Mouse (Mus musculus): Measurements from ENCODE around the gene Dgkh. TPM values are rescaled to one million over a fixed set of nuclear protein-coding genes. Genes with fewer than 3 reads are reported as not detected.
A peak's percentile ranks its signal among the peaks of the same experiment; 100 is the strongest.
"Not testable (repeated sequence)": the region's sequence is repeated elsewhere in the genome, so short reads cannot be mapped to it uniquely, and the experiment has no call there.

Dgkh gene
- polyA plus RNA-seq, 1 experiment: 0.82 TPM

DNA sequence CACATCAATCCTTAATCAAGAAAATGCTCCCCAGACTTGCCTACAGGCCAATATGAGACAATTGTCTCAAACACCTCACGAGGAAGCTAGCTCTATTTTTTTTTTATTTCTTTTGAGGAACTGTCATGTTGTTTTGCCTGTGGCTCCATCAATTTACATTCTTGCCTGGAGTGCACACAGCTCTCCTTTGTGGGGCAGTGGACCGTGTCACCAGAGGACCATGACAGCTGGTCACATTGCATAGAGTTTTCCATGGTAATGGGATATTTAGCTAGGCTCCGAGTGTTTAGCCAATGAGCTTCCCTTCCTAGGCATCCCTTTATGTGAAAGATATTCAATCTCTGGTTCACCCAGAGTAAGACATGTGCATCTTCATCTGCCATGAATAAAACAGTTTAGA, 26.9 kb upstream of the Dgkh start:
- no peaks in the 10 kb centered on the region for H3K36me3 ChIP-seq (ENCODE audit: control insufficient read depth, insufficient read depth, low read length)
- no peaks in the 10 kb centered on the region for H3K27me3 ChIP-seq (ENCODE audit: control insufficient read depth, insufficient read depth, low read length)
- WGBS: 80% methylated on average over 3 of the region's 3 CpGs
- DNase-seq (ENCODE audit: low read depth in 1 of 2, low spot score in 2 of 2): no peak
- no peak overlapping the region for H3K4me3 ChIP-seq (ENCODE audit: extremely low read depth, insufficient read depth, insufficient read length)
- H3K4me1 ChIP-seq (ENCODE audit: control insufficient read depth, insufficient read depth, insufficient read length): no peaks in the 10 kb centered on the region
- no peak overlapping the region for H3K27ac ChIP-seq (ENCODE audit: insufficient read depth, low read length)
- TF ChIP-seq CTCF (IDR thresholded peaks at IDR 0.05; ENCODE audit: extremely low read depth, insufficient read depth, insufficient read length, insufficient replicate concordance): no peak
- no peak for TF ChIP-seq POLR2A (IDR thresholded peaks at IDR 0.05; ENCODE audit: low read depth, low read length)

GRCm38 (mm10) chr14:78755316-78755715, 22.7 kb upstream of the Dgkh start:
- DNase-seq (ENCODE audit: low read depth in 1 of 2, low spot score in 2 of 2): no peak
- no peaks in the 10 kb centered on the region for H3K4me1 ChIP-seq (ENCODE audit: control insufficient read depth, insufficient read depth, insufficient read length)
- no peak overlapping the region for H3K27ac ChIP-seq (ENCODE audit: insufficient read depth, low read length)
- 81% methylated on average over 1 of the region's 1 CpGs for WGBS
- H3K36me3 ChIP-seq (ENCODE audit: control insufficient read depth, insufficient read depth, low read length): no peaks in the 10 kb centered on the region
- H3K27me3 ChIP-seq (ENCODE audit: control insufficient read depth, insufficient read depth, low read length): no peaks in the 10 kb centered on the region
- no peak for TF ChIP-seq POLR2A (IDR thresholded peaks at IDR 0.05; ENCODE audit: low read depth, low read length)
- TF ChIP-seq CTCF (IDR thresholded peaks at IDR 0.05; ENCODE audit: extremely low read depth, insufficient read depth, insufficient read length, insufficient replicate concordance): no peak
- H3K4me3 ChIP-seq (ENCODE audit: extremely low read depth, insufficient read depth, insufficient read length): no peak overlapping the region

GRCm38 (mm10) chr14:78748692-78749091, 16.1 kb upstream of the Dgkh start:
- H3K36me3 ChIP-seq (ENCODE audit: control insufficient read depth, insufficient read depth, low read length): no peaks in the 10 kb centered on the region
- no peak overlapping the region for H3K4me3 ChIP-seq (ENCODE audit: extremely low read depth, insufficient read depth, insufficient read length)
- peak overlapping the region; percentile 23; the same call in 1 of the 2 replicates for H3K27ac ChIP-seq (ENCODE audit: insufficient read depth, low read length)
- peaks cover 4% of the 10 kb centered on the region for H3K4me1 ChIP-seq (ENCODE audit: control insufficient read depth, insufficient read depth, insufficient read length)
- H3K27me3 ChIP-seq (ENCODE audit: control insufficient read depth, insufficient read depth, low read length): no peaks in the 10 kb centered on the region
- DNase-seq (ENCODE audit: low read depth in 1 of 2, low spot score in 2 of 2): no peak
- WGBS: 88% methylated on average over 2 of the region's 2 CpGs
- TF ChIP-seq POLR2A (IDR thresholded peaks at IDR 0.05; ENCODE audit: low read depth, low read length) (no peak), CTCF (IDR thresholded peaks at IDR 0.05; ENCODE audit: extremely low read depth, insufficient read depth, insufficient read length, insufficient replicate concordance) (no peak)

GRCm38 (mm10) chr14:78747969-78748651, 15.5 kb upstream of the Dgkh start:
- peak overlapping the region; percentile 23; the same call in 1 of the 2 replicates for H3K27ac ChIP-seq (ENCODE audit: insufficient read depth, low read length)
- TF ChIP-seq CTCF (IDR thresholded peaks at IDR 0.05; ENCODE audit: extremely low read depth, insufficient read depth, insufficient read length, insufficient replicate concordance) (no peak), POLR2A (IDR thresholded peaks at IDR 0.05; ENCODE audit: low read depth, low read length) (no peak)

GRCm38 (mm10) chr14:78747454-78747853, 14.9 kb upstream of the Dgkh start:
- TF ChIP-seq POLR2A (IDR thresholded peaks at IDR 0.05; ENCODE audit: low read depth, low read length) (no peak), CTCF (IDR thresholded peaks at IDR 0.05; ENCODE audit: extremely low read depth, insufficient read depth, insufficient read length, insufficient replicate concordance) (no peak)
- DNase-seq (ENCODE audit: low read depth in 1 of 2, low spot score in 2 of 2): no peak
- Histone ChIP-seq H3K27ac (ENCODE audit: insufficient read depth, low read length) (no peak overlapping the region), H3K4me3 (ENCODE audit: extremely low read depth, insufficient read depth, insufficient read length) (no peak overlapping the region), H3K36me3 (ENCODE audit: control insufficient read depth, insufficient read depth, low read length) (no peaks in the 10 kb centered on the region), H3K27me3 (ENCODE audit: control insufficient read depth, insufficient read depth, low read length) (no peaks in the 10 kb centered on the region), H3K4me1 (ENCODE audit: control insufficient read depth, insufficient read depth, insufficient read length) (peaks cover 4% of the 10 kb centered on the region)
- 94% methylated on average over 3 of the region's 3 CpGs for WGBS

More at GRCm38 (mm10) chr14:78747969-78748651, 15.5 kb upstream of the Dgkh start:
- H3K27me3 ChIP-seq (ENCODE audit: control insufficient read depth, insufficient read depth, low read length): no peaks in the 10 kb centered on the region
- peaks cover 4% of the 10 kb centered on the region for H3K4me1 ChIP-seq (ENCODE audit: control insufficient read depth, insufficient read depth, insufficient read length)
- H3K36me3 ChIP-seq (ENCODE audit: control insufficient read depth, insufficient read depth, low read length): no peaks in the 10 kb centered on the region
- H3K4me3 ChIP-seq (ENCODE audit: extremely low read depth, insufficient read depth, insufficient read length): no peak overlapping the region
- DNase-seq (ENCODE audit: low read depth in 1 of 2, low spot score in 2 of 2): no peak
- 41% methylated on average over 14 of the region's 14 CpGs for WGBS

GRCm38 (mm10) chr14:78734605-78735004, 2.0 kb upstream of the Dgkh start:
- Histone ChIP-seq H3K4me1 (ENCODE audit: control insufficient read depth, insufficient read depth, insufficient read length) (peaks cover 14% of the 10 kb centered on the region), H3K27ac (ENCODE audit: insufficient read depth, low read length) (no peak overlapping the region), H3K36me3 (ENCODE audit: control insufficient read depth, insufficient read depth, low read length) (no peaks in the 10 kb centered on the region), H3K4me3 (ENCODE audit: extremely low read depth, insufficient read depth, insufficient read length) (no peak overlapping the region; the same call in 1 of the 2 replicates), H3K27me3 (ENCODE audit: control insufficient read depth, insufficient read depth, low read length) (no peaks in the 10 kb centered on the region; the same call in 1 of the 2 replicates)
- no peak for DNase-seq (ENCODE audit: low read depth in 1 of 2, low spot score in 2 of 2)
- TF ChIP-seq POLR2A (IDR thresholded peaks at IDR 0.05; ENCODE audit: low read depth, low read length): no peak
- TF ChIP-seq CTCF (IDR thresholded peaks at IDR 0.05; ENCODE audit: extremely low read depth, insufficient read depth, insufficient read length, insufficient replicate concordance): no peak
- 60% methylated on average over 5 of the region's 5 CpGs for WGBS

- DNase-seq (ENCODE audit: low read depth in 1 of 2, low spot score in 2 of 2); H3K27ac ChIP-seq (ENCODE audit: insufficient read depth, low read length); H3K4me3 ChIP-seq (ENCODE audit: extremely low read depth, insufficient read depth, insufficient read length); H3K27me3 ChIP-seq (ENCODE audit: control insufficient read depth, insufficient read depth, low read length); H3K36me3 ChIP-seq (ENCODE audit: control insufficient read depth, insufficient read depth, low read length): not testable (repeated sequence)
- peaks cover 14% of the 10 kb centered on the region for H3K4me1 ChIP-seq (ENCODE audit: control insufficient read depth, insufficient read depth, insufficient read length)
- WGBS: 31% methylated on average over 5 of the region's 5 CpGs
These were observed 1.6 kb upstream of the Dgkh start for GRCm38 (mm10) chr14:78734203-78734602.

Measured in spleen, adult 2 months (tissue).